Mouse (Mus musculus): ENCODE measurements around the gene Satb2. TPM values are rescaled to one million over a fixed set of nuclear protein-coding genes. Genes with fewer than 3 reads are reported as not detected.

Gene Satb2
- total RNA-seq, 2 experiments from 2014 or later, result 1.8 TPM; not detected in 1

- no peak for ATAC-seq (replicated peaks; ENCODE audit: low FRiP score, low TSS enrichment, poor library complexity, severe bottlenecking)
Observed at GRCm38 (mm10) chr1:56850446-56850845, 128.0 kb downstream of the Satb2 start.

GRCm38 (mm10) chr1:56846358-56846757 is 132.1 kb downstream of the Satb2 start:
- no peak for ATAC-seq (replicated peaks; ENCODE audit: low FRiP score, low TSS enrichment, poor library complexity, severe bottlenecking)

- no peak for ATAC-seq (replicated peaks; ENCODE audit: low FRiP score, low TSS enrichment, poor library complexity, severe bottlenecking)
Observed at GRCm38 (mm10) chr1:56845523-56846118, 132.8 kb downstream of the Satb2 start.

- ATAC-seq (replicated peaks; ENCODE audit: low FRiP score, low TSS enrichment, poor library complexity, severe bottlenecking), result no peak
Observed at GRCm38 (mm10) chr1:56844551-56845330, 133.7 kb downstream of the Satb2 start.

GRCm38 (mm10) chr1:56838901-56839300 is 139.5 kb downstream of the Satb2 start:
- ATAC-seq (replicated peaks; ENCODE audit: low FRiP score, low TSS enrichment, poor library complexity, severe bottlenecking), result no peak

- no peak for ATAC-seq (replicated peaks; ENCODE audit: low FRiP score, low TSS enrichment, poor library complexity, severe bottlenecking)
Observed at GRCm38 (mm10) chr1:56833984-56834900, 144.2 kb downstream of the Satb2 start.

GRCm38 (mm10) chr1:56833307-56833706 is 145.1 kb downstream of the Satb2 start:
- ATAC-seq (replicated peaks; ENCODE audit: low FRiP score, low TSS enrichment, poor library complexity, severe bottlenecking), result no peak

GRCm38 (mm10) chr1:56832738-56833137 is 145.7 kb downstream of the Satb2 start:
- no peak for ATAC-seq (replicated peaks; ENCODE audit: low FRiP score, low TSS enrichment, poor library complexity, severe bottlenecking)

- ATAC-seq (replicated peaks; ENCODE audit: low FRiP score, low TSS enrichment, poor library complexity, severe bottlenecking), result no peak
Observed at GRCm38 (mm10) chr1:56822735-56823134, 155.7 kb downstream of the Satb2 start.

- no peak for ATAC-seq (replicated peaks; ENCODE audit: low FRiP score, low TSS enrichment, poor library complexity, severe bottlenecking)
Observed at GRCm38 (mm10) chr1:56822025-56822424, 156.4 kb downstream of the Satb2 start.

- ATAC-seq (replicated peaks; ENCODE audit: low FRiP score, low TSS enrichment, poor library complexity, severe bottlenecking), result no peak
Observed at GRCm38 (mm10) chr1:56813506-56813905, 164.9 kb downstream of the Satb2 start.

- ATAC-seq (replicated peaks; ENCODE audit: low FRiP score, low TSS enrichment, poor library complexity, severe bottlenecking), result no peak
Observed at GRCm38 (mm10) chr1:56812961-56813360, 165.5 kb downstream of the Satb2 start.

- ATAC-seq (replicated peaks; ENCODE audit: low FRiP score, low TSS enrichment, poor library complexity, severe bottlenecking), result no peak
Observed at GRCm38 (mm10) chr1:56811486-56811885, 167.0 kb downstream of the Satb2 start.

- no peak for ATAC-seq (replicated peaks; ENCODE audit: low FRiP score, low TSS enrichment, poor library complexity, severe bottlenecking)
Observed at GRCm38 (mm10) chr1:56806006-56806405, 172.4 kb downstream of the Satb2 start.

GRCm38 (mm10) chr1:56800611-56801010 is 177.8 kb downstream of the Satb2 start:
- ATAC-seq (replicated peaks; ENCODE audit: low FRiP score, low TSS enrichment, poor library complexity, severe bottlenecking), result no peak

- ATAC-seq (replicated peaks; ENCODE audit: low FRiP score, low TSS enrichment, poor library complexity, severe bottlenecking), result no peak
Observed at GRCm38 (mm10) chr1:56795016-56795608, 183.3 kb downstream of the Satb2 start.

- no peak for ATAC-seq (replicated peaks; ENCODE audit: low FRiP score, low TSS enrichment, poor library complexity, severe bottlenecking)
Observed at GRCm38 (mm10) chr1:56789641-56790040, 188.8 kb downstream of the Satb2 start.

- peak; percentile 100 for ATAC-seq (replicated peaks; ENCODE audit: low FRiP score, low TSS enrichment, poor library complexity, severe bottlenecking)
Observed at GRCm38 (mm10) chr1:56782139-56782538, 196.3 kb downstream of the Satb2 start.

- ATAC-seq (replicated peaks; ENCODE audit: low FRiP score, low TSS enrichment, poor library complexity, severe bottlenecking), result no peak
Observed at GRCm38 (mm10) chr1:56764205-56764604, 214.2 kb downstream of the Satb2 start.

GRCm38 (mm10) chr1:56761512-56761911 is 216.9 kb downstream of the Satb2 start:
- no peak for ATAC-seq (replicated peaks; ENCODE audit: low FRiP score, low TSS enrichment, poor library complexity, severe bottlenecking)

Measured in megakaryocyte-erythroid progenitor cell, adult 5-6 weeks (primary cell).